Mouse (Mus musculus): ENCODE results near the gene Mri1. TPM values are rescaled to one million over a fixed set of nuclear protein-coding genes. Genes with fewer than 3 reads are reported as not detected.

Gene Mri1
- polyA plus RNA-seq (2012; fragmentation: generic; extraction: Trizol) = 22.8 TPM

DNA sequence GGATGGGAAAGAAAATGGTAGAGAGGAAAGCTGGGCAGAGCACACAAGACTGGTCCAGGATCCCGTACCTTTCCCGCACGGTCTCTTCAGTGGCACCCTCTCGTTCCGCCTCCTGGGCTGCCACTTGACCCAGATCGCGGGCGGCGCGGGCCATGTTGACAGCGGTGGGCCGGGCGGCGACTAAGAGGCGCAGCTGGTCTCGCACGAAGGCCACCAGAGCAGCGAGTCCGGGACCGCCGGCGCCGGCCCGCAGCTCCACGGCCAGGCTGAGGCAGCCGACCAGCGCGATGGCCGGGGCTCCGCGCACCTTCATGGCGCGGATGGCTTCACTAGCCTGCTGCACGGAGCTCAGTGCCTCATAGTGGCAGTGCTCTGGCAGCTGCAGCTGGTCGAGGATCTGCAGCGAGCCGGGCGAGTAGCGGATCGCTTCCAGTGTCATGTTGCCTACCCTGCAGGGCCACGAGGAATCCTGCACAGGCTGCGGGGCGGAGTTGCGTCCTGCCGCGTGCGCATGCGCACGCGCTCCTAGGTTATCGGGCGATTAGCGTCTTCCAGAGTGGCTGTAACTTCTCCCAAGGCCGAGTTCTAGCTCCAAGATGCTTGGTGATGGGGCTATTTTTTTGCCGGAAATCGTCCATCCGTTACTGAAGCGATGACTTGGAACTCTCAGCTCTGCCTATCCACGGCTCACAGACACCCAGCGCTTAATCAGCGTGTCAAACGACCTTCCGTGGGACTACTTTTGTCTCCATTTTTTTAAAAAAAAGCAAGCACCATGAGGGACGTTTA lies at the start of gene Mri1:
Gene Mri1, minus strand, starts transcription at position 505 of the 789 bp plus-strand sequence.
- H3K79me2 ChIP-seq (ENCODE audit: control insufficient read depth, insufficient read depth) = no peaks in the 10 kb centered on the region
- H3K4me3 ChIP-seq = peak within 1 kb of the TSS; percentile 56
- no peaks in the 10 kb centered on the region for H3K27me3 ChIP-seq (ENCODE audit: control insufficient read depth, insufficient read depth, insufficient read length)
- no peak for TF ChIP-seq USF1 (IDR thresholded peaks at IDR 0.05; ENCODE audit: low read depth)
- no peak for TF ChIP-seq TCF3 (IDR thresholded peaks at IDR 0.05; ENCODE audit: insufficient read length, low read depth)
- TF ChIP-seq CEBPB (IDR thresholded peaks at IDR 0.05; ENCODE audit: insufficient read depth, poor library complexity, severe bottlenecking) = no peak
- no peak for TF ChIP-seq MAX (IDR thresholded peaks at IDR 0.05; ENCODE audit: low read depth)
- peak; percentile 99 for TF ChIP-seq POLR2AphosphoS2 (IDR thresholded peaks at IDR 0.05; ENCODE audit: insufficient read length, low read depth)
- TF ChIP-seq E2F4 (IDR thresholded peaks at IDR 0.05; ENCODE audit: insufficient read depth) = no peak
- no peak for TF ChIP-seq REST (IDR thresholded peaks at IDR 0.05; ENCODE audit: insufficient read depth, insufficient read length)
- peak; percentile 44 for TF ChIP-seq SRF (IDR thresholded peaks at IDR 0.05; ENCODE audit: control insufficient read depth, insufficient read length, low read depth)
- peak; percentile 13 to 87 (median 85) for TF ChIP-seq MYOG (IDR thresholded peaks at IDR 0.05; ENCODE audit: control insufficient read depth in 1 of 3, insufficient read depth in 1 of 3, insufficient read length in 2 of 3, low read depth in 2 of 3)
- peak; percentile 95 for TF ChIP-seq POLR2A (IDR thresholded peaks at IDR 0.05; ENCODE audit: insufficient read length, low read depth)
- no peak for TF ChIP-seq TCF12 (IDR thresholded peaks at IDR 0.05; ENCODE audit: insufficient read depth, poor library complexity, severe bottlenecking)
- peak in 2 of 3 experiments; percentile 78 to 86 for TF ChIP-seq MYOD1 (IDR thresholded peaks at IDR 0.05; ENCODE audit: control insufficient read depth in 1 of 3, insufficient read length in 2 of 3, low read depth in 2 of 3)
- H3K4me2 ChIP-seq (ENCODE audit: low read depth) = peak within 1 kb of the TSS; percentile 97
- H3K36me3 ChIP-seq (ENCODE audit: control insufficient read depth, insufficient read depth) = peaks cover 11% of the 10 kb centered on the region
- peak within 1 kb of the TSS; percentile 50 for H3ac ChIP-seq (ENCODE audit: control insufficient read depth, insufficient read length)

DNA sequence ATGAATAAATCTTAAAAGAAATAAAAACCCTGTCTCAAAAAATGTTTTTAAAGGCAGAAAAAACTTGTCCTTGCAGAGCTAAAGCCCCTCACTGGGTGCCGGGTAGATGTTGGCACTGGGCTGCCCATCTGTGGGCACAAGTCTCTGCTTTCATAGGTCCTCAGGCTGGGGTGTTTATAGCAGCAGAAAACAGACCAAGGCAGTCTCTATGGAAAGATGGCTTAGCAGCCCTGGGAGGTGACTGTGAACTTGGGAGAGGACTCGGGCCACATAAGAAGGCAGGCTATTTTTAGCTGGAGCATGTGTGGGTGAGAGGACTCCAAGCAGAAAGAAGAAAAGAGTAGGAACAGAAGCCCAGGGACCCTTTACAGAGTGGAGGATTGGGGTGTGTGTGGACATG lies 46.8 kb upstream of the Mri1 start:
- H3K4me3 ChIP-seq = no peak overlapping the region
- H3K79me2 ChIP-seq (ENCODE audit: control insufficient read depth, insufficient read depth) = no peaks in the 10 kb centered on the region
- peaks cover 11% of the 10 kb centered on the region for H3K27me3 ChIP-seq (ENCODE audit: control insufficient read depth, insufficient read depth, insufficient read length)
- H3ac ChIP-seq (ENCODE audit: control insufficient read depth, insufficient read length) = no peak overlapping the region
- H3K36me3 ChIP-seq (ENCODE audit: control insufficient read depth, insufficient read depth) = no peaks in the 10 kb centered on the region
- H3K4me2 ChIP-seq (ENCODE audit: low read depth) = no peak overlapping the region
- TF ChIP-seq E2F4 (IDR thresholded peaks at IDR 0.05; ENCODE audit: insufficient read depth) = no peak
- no peak for TF ChIP-seq CEBPB (IDR thresholded peaks at IDR 0.05; ENCODE audit: insufficient read depth, poor library complexity, severe bottlenecking)
- TF ChIP-seq MYOG (IDR thresholded peaks at IDR 0.05; ENCODE audit: control insufficient read depth in 1 of 3, insufficient read depth in 1 of 3, insufficient read length in 2 of 3, low read depth in 2 of 3) = no peak
- no peak for TF ChIP-seq TCF12 (IDR thresholded peaks at IDR 0.05; ENCODE audit: insufficient read depth, poor library complexity, severe bottlenecking)
- no peak for TF ChIP-seq MAX (IDR thresholded peaks at IDR 0.05; ENCODE audit: low read depth)
- no peak for TF ChIP-seq SRF (IDR thresholded peaks at IDR 0.05; ENCODE audit: control insufficient read depth, insufficient read length, low read depth)
- TF ChIP-seq USF1 (IDR thresholded peaks at IDR 0.05; ENCODE audit: low read depth) = no peak
- no peak for TF ChIP-seq MYOD1 (IDR thresholded peaks at IDR 0.05; ENCODE audit: control insufficient read depth in 1 of 3, insufficient read length in 2 of 3, low read depth in 2 of 3)
- no peak for TF ChIP-seq POLR2A (IDR thresholded peaks at IDR 0.05; ENCODE audit: insufficient read length, low read depth)
- no peak for TF ChIP-seq POLR2AphosphoS2 (IDR thresholded peaks at IDR 0.05; ENCODE audit: insufficient read length, low read depth)
- TF ChIP-seq TCF3 (IDR thresholded peaks at IDR 0.05; ENCODE audit: insufficient read length, low read depth) = no peak
- TF ChIP-seq REST (IDR thresholded peaks at IDR 0.05; ENCODE audit: insufficient read depth, insufficient read length) = no peak

DNA sequence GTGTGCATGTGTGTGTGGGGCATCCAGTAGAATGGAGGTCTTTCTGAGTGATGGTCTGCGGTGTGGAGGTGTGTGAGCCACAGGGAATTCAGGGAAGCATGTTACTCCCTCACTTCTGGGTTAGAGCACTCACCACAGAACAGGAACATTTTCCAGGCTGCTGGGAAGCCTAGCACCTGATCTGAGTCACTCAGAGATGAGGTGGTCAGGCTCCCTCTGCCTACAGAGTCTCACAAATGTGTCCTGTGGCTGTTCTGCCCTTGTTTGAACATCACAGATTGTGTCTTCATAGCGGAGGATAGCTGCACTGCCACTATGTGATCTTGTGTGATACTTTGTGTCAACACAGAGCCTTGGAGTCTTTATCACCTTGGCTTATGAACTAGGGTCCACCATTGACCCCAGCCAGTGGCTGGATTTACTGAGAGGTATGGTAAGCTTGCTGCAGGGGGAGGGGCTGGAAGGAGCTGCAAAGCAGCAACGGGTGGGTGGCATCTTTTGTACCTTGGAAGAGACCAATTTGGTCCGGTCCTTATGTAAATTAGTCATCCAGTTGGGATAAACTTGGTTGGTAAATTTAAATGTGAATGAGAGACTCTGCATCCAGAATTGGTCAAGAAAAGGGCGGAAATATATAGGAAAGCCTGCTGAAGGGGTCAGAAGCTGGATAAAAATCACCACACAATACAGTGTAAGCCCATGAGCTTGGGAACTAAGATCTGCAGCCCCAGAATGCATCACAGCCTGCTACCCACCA lies 40.1 kb upstream of the Mri1 start:
- Histone ChIP-seq H3K79me2 (ENCODE audit: control insufficient read depth, insufficient read depth) (no peaks in the 10 kb centered on the region), H3K36me3 (ENCODE audit: control insufficient read depth, insufficient read depth) (no peaks in the 10 kb centered on the region), H3K27me3 (ENCODE audit: control insufficient read depth, insufficient read depth, insufficient read length) (no peaks in the 10 kb centered on the region), H3K4me2 (ENCODE audit: low read depth) (no peak overlapping the region), H3K4me3 (no peak overlapping the region), H3ac (ENCODE audit: control insufficient read depth, insufficient read length) (no peak overlapping the region)
- no peak for TF ChIP-seq MYOG (IDR thresholded peaks at IDR 0.05; ENCODE audit: control insufficient read depth in 1 of 3, insufficient read depth in 1 of 3, insufficient read length in 2 of 3, low read depth in 2 of 3)
- no peak for TF ChIP-seq POLR2A (IDR thresholded peaks at IDR 0.05; ENCODE audit: insufficient read length, low read depth)
- no peak for TF ChIP-seq SRF (IDR thresholded peaks at IDR 0.05; ENCODE audit: control insufficient read depth, insufficient read length, low read depth)

DNA sequence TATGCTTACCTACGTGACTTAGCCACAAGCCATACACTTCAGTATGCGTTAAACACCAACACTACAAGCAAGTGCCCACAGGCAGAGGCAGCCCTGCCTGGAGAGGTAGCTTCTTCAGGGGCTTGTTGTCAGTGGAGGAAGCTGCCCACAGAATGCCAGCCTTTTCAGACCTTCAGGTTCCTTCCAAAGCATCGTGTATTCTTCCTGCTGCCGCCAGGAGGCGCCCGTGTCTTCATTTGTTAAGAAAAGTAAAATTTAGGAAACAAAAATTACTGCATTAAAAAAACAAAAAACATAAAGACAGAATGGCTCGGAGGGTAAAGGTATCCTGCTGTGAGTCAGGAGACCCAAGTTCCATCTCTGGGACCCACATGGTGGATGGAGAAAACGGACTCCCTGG lies 34.6 kb upstream of the Mri1 start:
- Histone ChIP-seq H3K36me3 (ENCODE audit: control insufficient read depth, insufficient read depth) (no peaks in the 10 kb centered on the region), H3K4me2 (ENCODE audit: low read depth) (no peak overlapping the region), H3ac (ENCODE audit: control insufficient read depth, insufficient read length) (no peak overlapping the region), H3K27me3 (ENCODE audit: control insufficient read depth, insufficient read depth, insufficient read length) (no peaks in the 10 kb centered on the region), H3K4me3 (no peak overlapping the region), H3K79me2 (ENCODE audit: control insufficient read depth, insufficient read depth) (no peaks in the 10 kb centered on the region)
- TF ChIP-seq REST (IDR thresholded peaks at IDR 0.05; ENCODE audit: insufficient read depth, insufficient read length) (no peak), TCF3 (IDR thresholded peaks at IDR 0.05; ENCODE audit: insufficient read length, low read depth) (no peak), MAX (IDR thresholded peaks at IDR 0.05; ENCODE audit: low read depth) (no peak), E2F4 (IDR thresholded peaks at IDR 0.05; ENCODE audit: insufficient read depth) (no peak), SRF (IDR thresholded peaks at IDR 0.05; ENCODE audit: control insufficient read depth, insufficient read length, low read depth) (no peak)

All from myocyte (in vitro differentiated cells).